Mouse (Mus musculus) spleen, postnatal 10 days (tissue): ENCODE measurements around the gene Fggy.

Experiments used
- DNase-seq, 2 experiments: peaks; one replicate each; pipeline ENCODE4 v3.0.0; 2021 to 2022; ENCODE audit warnings: low spot score in 2 of 2

Gene Fggy

GRCm38 (mm10) chr4:95557333-95557956 lies at the start of gene Fggy:
Fggy (plus strand) TSS chr4:95557507.
- DNase-seq: peak; percentile 77 to 90

- no peak for DNase-seq
Measured at GRCm38 (mm10) chr4:95507946-95508311, 49.4 kb upstream of the Fggy start.

- no peak for DNase-seq
Measured at GRCm38 (mm10) chr4:95518382-95518781, 38.9 kb upstream of the Fggy start.

GRCm38 (mm10) chr4:95519975-95520642 lies 37.2 kb upstream of the Fggy start:
- DNase-seq: no peak

- no peak for DNase-seq
Measured at GRCm38 (mm10) chr4:95520643-95521032, 36.7 kb upstream of the Fggy start.

GRCm38 (mm10) chr4:95526588-95526987 lies 30.7 kb upstream of the Fggy start:
- no peak for DNase-seq

- DNase-seq: no peak
Measured at GRCm38 (mm10) chr4:95530757-95531156, 26.6 kb upstream of the Fggy start.

- DNase-seq: no peak
Measured at GRCm38 (mm10) chr4:95533946-95534345, 23.4 kb upstream of the Fggy start.

GRCm38 (mm10) chr4:95541382-95542038 lies 15.8 kb upstream of the Fggy start:
- DNase-seq: no peak

- DNase-seq: no peak
Measured at GRCm38 (mm10) chr4:95542039-95542790, 15.1 kb upstream of the Fggy start.

- DNase-seq: no peak
Measured at GRCm38 (mm10) chr4:95543529-95543928, 13.8 kb upstream of the Fggy start.

GRCm38 (mm10) chr4:95556663-95557332 lies 509 bp upstream of the Fggy start:
- DNase-seq: no peak

GRCm38 (mm10) chr4:95558271-95558888 lies 1.1 kb downstream of the Fggy start:
- DNase-seq: no peak

GRCm38 (mm10) chr4:95571621-95572020 lies 14.3 kb downstream of the Fggy start:
- no peak for DNase-seq

- no peak for DNase-seq
Measured at GRCm38 (mm10) chr4:95573704-95574103, 16.4 kb downstream of the Fggy start.

- no peak for DNase-seq
Measured at GRCm38 (mm10) chr4:95575411-95575911, 18.2 kb downstream of the Fggy start.

- DNase-seq: no peak
Measured at GRCm38 (mm10) chr4:95579183-95579582, 21.9 kb downstream of the Fggy start.

GRCm38 (mm10) chr4:95584107-95584762 lies 26.9 kb downstream of the Fggy start:
- DNase-seq: no peak

GRCm38 (mm10) chr4:95586274-95587001 lies 29.1 kb downstream of the Fggy start:
- DNase-seq: no peak

- no peak for DNase-seq
Measured at GRCm38 (mm10) chr4:95588722-95589283, 31.5 kb downstream of the Fggy start.
